Mouse (Mus musculus) left cerebral cortex, adult 18-20 months (tissue): Measurements from ENCODE around the gene Tmem255a. TPM values are rescaled to one million over a fixed set of nuclear protein-coding genes. Genes with fewer than 3 reads are reported as not detected.
A peak's percentile ranks its signal among the peaks of the same experiment; 100 is the strongest.

Experiments used
- DNase-seq, 2 experiments: peaks; one replicate each; pipeline ENCODE4 v3.0.0; 2021 to 2022; ENCODE audit warnings: low spot score in 2 of 2, mixed read lengths in 1 of 2
- long read RNA-seq, 2 experiments: library from polyadenylated mRNA; stranded (forward); transcript quantifications; one replicate each; pipeline ENCODE4 v2.0.0; 2021
- total RNA-seq, 2 experiments: library from RNA; stranded (reverse); gene quantifications; 2 replicates each; pipeline ENCODE4 v1.2.3; 2021

Tmem255a gene
- 10 to 100 TPM; 17.7 to 23.5 TPM for total RNA-seq
- long read RNA-seq, experiment 1, transcript Tmem255a-201 (10 exons, 3,380 nt), result major isoform, 9 of 17 reads
- long read RNA-seq, experiment 1, transcript Tmem255a-202 (9 exons, 3,311 nt), result minor isoform, 6 of 17 reads
- long read RNA-seq, experiment 1, partial matches to known transcripts, result 0 of 17 reads
- long read RNA-seq, experiment 1, other reads (novel, unspliced or antisense), result 2 of 17 reads
- long read RNA-seq, experiment 2, partial matches to known transcripts, result 0 of 7 reads
- long read RNA-seq, experiment 2, other reads (novel, unspliced or antisense), result 3 of 7 reads

GRCm38 (mm10) chrX:38251851-38252571 lies at the start of gene Tmem255a:
TSS of gene Tmem255a (minus strand) at chrX:38252439.
- peak; percentile 15 to 26 for DNase-seq

GRCm38 (mm10) chrX:38259610-38260009 lies 7.4 kb upstream of the Tmem255a start:
- DNase-seq, result no peak

- DNase-seq, result peak; percentile 2 to 21
These were observed 1.8 kb downstream of the Tmem255a start for GRCm38 (mm10) chrX:38250352-38250950.

- DNase-seq, result peak; percentile 33
These were observed 2.4 kb downstream of the Tmem255a start for GRCm38 (mm10) chrX:38249640-38250351.

GRCm38 (mm10) chrX:38247601-38248000 lies 4.6 kb downstream of the Tmem255a start:
- DNase-seq, result no peak

- DNase-seq, result no peak
These were observed 5.1 kb downstream of the Tmem255a start for GRCm38 (mm10) chrX:38247108-38247507.

- peak; percentile 11 to 38 for DNase-seq
These were observed 14.5 kb downstream of the Tmem255a start for GRCm38 (mm10) chrX:38237731-38238130.

GRCm38 (mm10) chrX:38229888-38230287 lies 22.4 kb downstream of the Tmem255a start:
- no peak for DNase-seq

- no peak for DNase-seq
These were observed 29.5 kb downstream of the Tmem255a start for GRCm38 (mm10) chrX:38222757-38223156.

GRCm38 (mm10) chrX:38217676-38217991 lies 34.6 kb downstream of the Tmem255a start:
- no peak for DNase-seq

- no peak for DNase-seq
These were observed 35.1 kb downstream of the Tmem255a start for GRCm38 (mm10) chrX:38216986-38217675.

GRCm38 (mm10) chrX:38207392-38207791 lies 44.8 kb downstream of the Tmem255a start:
- no peak for DNase-seq

- DNase-seq, result peak; percentile 9 to 24
These were observed 50.4 kb downstream of the Tmem255a start for GRCm38 (mm10) chrX:38201816-38202215.

GRCm38 (mm10) chrX:38190458-38190764 lies 61.8 kb downstream of the Tmem255a start:
- no peak for DNase-seq

- DNase-seq, result peak; percentile 83 to 84
These were observed 62.4 kb downstream of the Tmem255a start, which contains the start of gene Zbtb33 for GRCm38 (mm10) chrX:38189552-38190457. TSS of gene Zbtb33 (plus strand) at chrX:38189793.

- DNase-seq, result no peak
These were observed 66.7 kb downstream of the Tmem255a start for GRCm38 (mm10) chrX:38185520-38185919.

GRCm38 (mm10) chrX:38181608-38182258 lies 70.5 kb downstream of the Tmem255a start:
- peak in 1 of 2 experiments; percentile 39 for DNase-seq

GRCm38 (mm10) chrX:38180656-38181607 lies 71.3 kb downstream of the Tmem255a start:
- no peak for DNase-seq
